Mouse (Mus musculus): Measurements from ENCODE around the gene Arid5b.

DNA sequence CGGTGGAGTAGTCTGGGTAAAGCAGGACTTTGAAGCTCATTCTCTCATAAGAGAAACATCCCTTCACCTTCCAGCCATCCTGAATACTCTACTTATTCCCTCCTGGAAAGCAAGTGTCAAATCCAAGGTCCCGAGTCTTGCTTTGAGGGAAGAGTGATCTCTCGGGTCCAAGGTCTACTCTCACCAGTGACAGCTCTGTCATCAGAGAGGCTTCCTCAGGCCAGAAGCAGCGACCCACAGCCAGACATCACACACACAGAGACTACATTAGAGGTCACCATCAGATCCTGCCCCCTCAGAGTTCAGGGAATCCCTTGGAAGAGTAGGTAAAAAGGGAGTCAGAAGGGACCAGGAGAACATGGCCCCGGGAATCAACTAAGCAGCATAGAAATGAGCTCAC, 140.4 kb downstream of the Arid5b start:
- TF ChIP-seq CTCF (conservative IDR thresholded peaks at IDR 0.05; ENCODE audit: low read length) (no peak), NANOG (IDR thresholded peaks at IDR 0.05; ENCODE audit: borderline replicate concordance, low read length) (no peak)

Measured in E14TG2a.4 (cell line).